Mouse (Mus musculus) hindbrain, embryonic 14.5 days (tissue): ENCODE measurements around the gene Gm45753. TPM values are rescaled to one million over a fixed set of nuclear protein-coding genes. Genes with fewer than 3 reads are reported as not detected.
A peak's percentile ranks its signal among the peaks of the same experiment; 100 is the strongest.

ENCODE experiments used
- ATAC-seq: fragments of 200-750 bp; cut with Nextera tagmentation; 2 replicates; pipeline ENCODE4 v1.8.0; 2017; ENCODE audit warnings: moderate number of reproducible peaks, mild to moderate bottlenecking, moderate TSS enrichment, moderate library complexity; ENCODE audit not compliant: low FRiP score
- DNase-seq: peaks from one replicate; pipeline ENCODE4 v3.0.0-alpha.2; 2015; ENCODE audit warnings: low spot score
- H3K27ac ChIP-seq: fragments of 300-500 bp; sonication (generic); 2 replicates; pipeline ENCODE4 v1.5.1; 2014; ENCODE audit warnings: mild to moderate bottlenecking, moderate library complexity
- H3K27me3 ChIP-seq: fragments of 300-500 bp; sonication (generic); 2 replicates; pipeline ENCODE4 v1.6.1; 2014; ENCODE audit warnings: mild to moderate bottlenecking, low read length, mixed read lengths; ENCODE audit not compliant: control insufficient read depth, insufficient read depth
- H3K36me3 ChIP-seq: fragments of 300-500 bp; sonication (generic); replicated peaks from 2 replicates; pipeline ENCODE4 v1.6.1; 2014; ENCODE audit not compliant: control insufficient read depth, insufficient read depth
- H3K4me1 ChIP-seq: fragments of 300-500 bp; sonication (generic); replicated peaks from 2 replicates; pipeline ENCODE4 v1.6.1; 2014; ENCODE audit warnings: antibody characterized with exemption, low read length, mixed read lengths; ENCODE audit not compliant: control insufficient read depth, insufficient read depth
- H3K4me2 ChIP-seq: fragments of 300-500 bp; sonication (generic); replicated peaks from 2 replicates; pipeline ENCODE4 v1.6.1; 2014; ENCODE audit warnings: mild to moderate bottlenecking, moderate library complexity
- H3K4me3 ChIP-seq: fragments of 300-500 bp; sonication (generic); replicated peaks from 2 replicates; pipeline ENCODE4 v1.5.1; 2014; ENCODE audit warnings: mild to moderate bottlenecking, low read length
- H3K9ac ChIP-seq: fragments of 300-500 bp; sonication (generic); 2 replicates; pipeline ENCODE4 v1.6.1; 2014
- H3K9me3 ChIP-seq: fragments of 300-500 bp; sonication (generic); 2 replicates; pipeline ENCODE4 v1.6.1; 2016; ENCODE audit warnings: low read length; ENCODE audit not compliant: control insufficient read depth
- WGBS: fragments of 180-500 bp; shearing (Covaris S2); extraction: QIAGEN DNeasy Blood & Tissue Kit; methylation state at CpG from one replicate; pipeline ENCODE4 v1.1.7; 2014; 5-methylcytosine and 5-hydroxymethylcytosine counted together
- polyA plus RNA-seq: library from polyadenylated mRNA; unstranded; fragments of >200 nt; fragmentation: Nextera tagmentation; extraction: Ambion mirVana; gene quantifications from 2 replicates; pipeline ENCODE4 v1.2.1, GENCODE M21; 2014

Gene Gm45753
- polyA plus RNA-seq: not detected in 2 replicates

DNA sequence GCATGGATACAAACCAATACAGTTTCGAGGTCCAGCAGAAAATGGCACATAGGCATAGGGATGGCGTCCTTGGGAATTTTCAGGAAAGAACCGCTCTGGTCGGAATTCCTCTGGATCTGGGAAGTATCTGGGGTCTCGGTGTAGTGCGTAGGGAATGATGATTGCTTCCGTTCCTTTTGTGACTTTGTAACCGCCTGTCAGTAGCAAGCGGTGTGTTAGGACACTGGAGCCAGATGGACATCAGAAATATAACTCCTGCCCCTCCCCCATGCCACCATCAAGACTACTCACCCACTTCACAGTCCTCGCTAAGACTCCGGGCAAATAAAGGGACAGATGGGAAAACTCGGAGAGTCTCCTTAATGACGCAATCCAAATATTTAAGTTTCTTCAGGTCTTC lies at the start of gene Gm45753:
Gene Gm45753, minus strand, starts transcription at position 101 of the 400 bp plus-strand sequence.
- no peak for ATAC-seq
- no peak within 1 kb of the TSS for H3K27ac ChIP-seq
- WGBS: 96% methylated on average over 13 of the region's 13 CpGs
- no peak within 1 kb of the TSS for H3K4me2 ChIP-seq
- no peaks in the 10 kb centered on the region for H3K36me3 ChIP-seq
- H3K9me3 ChIP-seq: no peaks in the 10 kb centered on the region
- no peaks in the 10 kb centered on the region for H3K27me3 ChIP-seq
- no peaks in the 10 kb centered on the region for H3K4me1 ChIP-seq
- H3K4me3 ChIP-seq: no peak within 1 kb of the TSS
- H3K9ac ChIP-seq: no peak within 1 kb of the TSS
- DNase-seq: no peak

DNA sequence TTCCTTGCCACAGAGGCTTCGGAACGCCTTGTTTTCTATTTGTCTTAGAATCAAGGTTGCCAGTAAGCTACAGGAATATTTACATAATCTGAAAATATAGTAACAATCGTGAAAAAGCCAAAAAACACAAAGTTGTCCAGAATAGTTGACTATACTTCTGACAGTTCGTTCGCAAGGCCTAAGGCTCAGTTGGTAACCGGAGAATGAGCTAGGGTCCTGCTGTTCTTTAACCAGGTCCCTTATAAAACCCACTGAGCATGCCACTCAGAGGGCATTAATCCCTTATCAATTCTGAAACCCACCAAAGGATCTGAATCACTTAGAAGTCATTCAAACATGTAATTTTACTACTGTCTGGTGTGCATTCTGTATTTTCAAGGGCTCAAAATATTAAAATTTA lies 47.5 kb upstream of the Gm45753 start:
- WGBS: 80% methylated on average over 6 of the region's 6 CpGs
- Histone ChIP-seq H3K27me3 (no peaks in the 10 kb centered on the region), H3K27ac (no peak overlapping the region), H3K4me2 (no peak overlapping the region), H3K9ac (no peak overlapping the region), H3K9me3 (no peaks in the 10 kb centered on the region), H3K4me1 (0 out of 2 replicates have a peak, but pooled peaks cover 6% of the 10 kb centered on the region), H3K36me3 (0 out of 2 replicates have a peak, but pooled peaks cover 2% of the 10 kb centered on the region), H3K4me3 (no peak overlapping the region)
- no peak for DNase-seq
- no peak for ATAC-seq

DNA sequence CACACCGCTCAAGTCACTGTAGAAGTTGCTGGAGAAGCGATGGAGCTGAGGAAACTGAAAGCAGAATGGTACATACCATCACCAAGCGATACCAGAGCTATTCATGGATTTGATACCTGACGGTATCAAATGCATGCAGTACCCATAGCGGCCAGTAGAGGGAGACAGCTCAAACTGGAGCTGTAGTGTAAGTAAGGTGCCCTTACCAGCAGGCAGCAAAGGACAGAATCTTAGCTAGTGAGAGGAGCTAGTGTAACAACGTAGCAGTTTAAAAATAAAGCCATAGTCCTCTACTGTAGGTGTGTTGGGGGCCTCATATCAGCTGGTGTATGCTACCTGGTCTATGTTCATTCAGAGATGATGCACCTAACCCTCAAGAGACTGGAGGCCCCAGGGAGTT lies 36.8 kb upstream of the Gm45753 start:
- 14% methylated on average over 6 of the region's 6 CpGs for WGBS
- no peak; the same call in 1 of the 2 replicates for ATAC-seq

GRCm38 (mm10) chr8:45344298-45344697 lies 36.0 kb upstream of the Gm45753 start:
- no peaks in the 10 kb centered on the region for H3K4me1 ChIP-seq
- H3K9ac ChIP-seq: no peak overlapping the region
- no peak for ATAC-seq
- H3K4me3 ChIP-seq: no peak overlapping the region
- no peak overlapping the region for H3K27ac ChIP-seq
- WGBS: 93% methylated on average over 8 of the region's 8 CpGs
- H3K36me3 ChIP-seq: no peaks in the 10 kb centered on the region; the same call in 1 of the 2 replicates
- DNase-seq: no peak
- no peaks in the 10 kb centered on the region for H3K27me3 ChIP-seq
- no peak overlapping the region for H3K4me2 ChIP-seq
- H3K9me3 ChIP-seq: no peaks in the 10 kb centered on the region

More for the DNA sequence above, 36.8 kb upstream of the Gm45753 start:
- H3K36me3 ChIP-seq: no peaks in the 10 kb centered on the region; the same call in none of the 2 replicates
- no peak overlapping the region for H3K9ac ChIP-seq
- H3K27ac ChIP-seq: no peak overlapping the region
- H3K4me3 ChIP-seq: no peak overlapping the region
- H3K4me1 ChIP-seq: no peaks in the 10 kb centered on the region
- H3K27me3 ChIP-seq: no peaks in the 10 kb centered on the region
- no peak overlapping the region for H3K4me2 ChIP-seq
- peak; percentile 84 for DNase-seq
- no peaks in the 10 kb centered on the region for H3K9me3 ChIP-seq

DNA sequence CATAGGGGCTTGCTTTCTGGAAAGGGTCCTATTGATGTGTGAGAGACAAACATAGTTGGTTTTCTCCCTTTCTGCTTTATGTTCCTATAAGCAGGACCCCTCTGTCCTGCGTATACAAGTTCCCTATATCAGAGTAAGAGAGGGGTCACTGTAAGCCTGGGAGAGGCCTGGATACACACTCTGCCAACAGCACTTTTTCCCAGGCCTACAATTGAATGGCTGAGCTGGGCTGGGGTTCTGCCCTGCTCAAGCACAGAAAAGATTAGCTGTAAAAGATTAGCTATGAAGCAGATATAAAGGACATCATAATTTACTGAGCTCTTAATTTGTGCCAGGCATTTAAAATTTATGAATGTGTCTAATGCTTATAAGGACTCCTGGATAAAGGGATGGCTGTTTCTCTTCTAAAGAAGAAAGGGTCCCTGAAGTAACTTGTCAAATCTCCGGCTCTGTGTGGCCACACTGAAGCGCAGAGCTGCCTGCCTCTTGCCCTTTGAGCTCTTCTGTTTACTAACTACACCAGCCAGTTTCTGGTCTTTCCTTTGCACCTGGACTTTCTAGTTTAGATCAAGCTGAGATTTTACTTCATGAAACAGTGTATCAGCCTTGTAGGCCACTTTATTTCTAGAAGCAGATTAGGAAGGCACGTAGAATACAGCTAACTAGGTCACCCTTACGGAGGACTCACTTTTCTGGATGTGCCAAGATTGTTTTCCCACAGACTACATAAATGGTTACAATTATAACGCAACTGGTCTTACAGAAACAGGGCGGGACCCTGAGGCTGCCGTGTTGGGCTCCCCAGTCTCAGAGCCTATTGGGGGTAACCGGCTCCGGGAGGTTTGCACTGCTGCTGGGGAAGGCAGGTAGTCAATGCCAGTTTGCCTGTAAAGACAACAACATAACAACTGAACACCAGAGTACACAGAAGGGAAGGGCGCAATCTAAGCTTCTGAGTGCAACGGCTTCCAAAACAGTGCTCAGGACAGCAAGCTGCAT lies 33.7 kb upstream of the Gm45753 start:
- no peak for ATAC-seq
- Histone ChIP-seq H3K4me3 (no peak overlapping the region), H3K9ac (no peak overlapping the region), H3K4me1 (no peaks in the 10 kb centered on the region), H3K36me3 (no peaks in the 10 kb centered on the region), H3K27ac (no peak overlapping the region), H3K4me2 (no peak overlapping the region), H3K9me3 (no peaks in the 10 kb centered on the region), H3K27me3 (no peaks in the 10 kb centered on the region)
- DNase-seq: no peak
- 91% methylated on average over 12 of the region's 12 CpGs for WGBS

- Histone ChIP-seq H3K4me1 (peaks cover 5% of the 10 kb centered on the region; the same call in 1 of the 2 replicates), H3K9me3 (no peaks in the 10 kb centered on the region), H3K36me3 (no peaks in the 10 kb centered on the region), H3K27me3 (peaks cover 9% of the 10 kb centered on the region), H3K4me3 (peak overlapping the region; percentile 55), H3K9ac (peak overlapping the region; percentile 60), H3K27ac (no peak overlapping the region), H3K4me2 (peak overlapping the region; percentile 99)
- ATAC-seq (peak; percentile 32; the same call in 1 of the 2 replicates), DNase-seq (no peak)
- WGBS: 3% methylated on average over 8 of the region's 8 CpGs
Measured at GRCm38 (mm10) chr8:45333493-45333892, 25.2 kb upstream of the Gm45753 start.

DNA sequence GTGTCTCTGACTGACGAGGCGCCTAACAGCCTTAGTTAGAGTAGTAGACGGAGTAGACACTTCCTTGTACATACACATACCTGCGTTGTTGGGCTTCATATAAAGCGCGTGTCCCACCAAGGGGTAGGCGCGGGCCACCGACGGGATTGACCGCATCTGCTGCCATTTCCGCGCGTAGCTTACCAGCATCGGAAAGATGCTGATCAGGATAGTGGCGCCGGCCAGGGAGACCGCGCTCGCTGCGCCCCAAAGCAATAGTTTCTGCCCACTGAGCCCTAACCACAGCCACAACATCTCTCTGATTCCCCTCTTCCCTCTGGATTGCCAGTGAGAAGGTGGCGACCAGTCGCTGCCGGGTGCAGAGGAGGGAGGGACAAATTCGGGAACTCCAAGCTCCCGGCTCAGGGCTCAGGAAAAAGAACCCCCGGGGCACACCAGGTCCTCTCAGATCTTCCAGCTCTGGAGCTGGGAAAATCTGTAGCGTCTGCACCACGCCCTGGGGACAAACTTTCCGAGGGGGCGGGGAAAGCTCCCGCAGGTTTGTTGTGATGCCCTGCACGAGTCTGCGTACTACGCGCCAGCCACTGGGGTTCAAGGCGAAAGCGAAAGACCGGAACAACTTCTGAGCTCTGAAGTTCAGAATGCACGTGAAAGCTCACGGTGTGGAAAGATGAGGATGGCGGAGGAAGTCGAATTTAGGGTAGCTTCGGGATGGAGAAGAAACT lies 24.6 kb upstream of the Gm45753 start, which contains the start of gene Cyp4v3:
Gene Cyp4v3, minus strand, starts transcription at position 532 of the 725 bp plus-strand sequence.
- WGBS: under 1% methylated on average over 44 of the region's 44 CpGs
- Histone ChIP-seq H3K4me1 (peaks cover 5% of the 10 kb centered on the region; the same call in 1 of the 2 replicates), H3K9ac (peak within 1 kb of the TSS; percentile 60), H3K27me3 (peaks cover 9% of the 10 kb centered on the region), H3K9me3 (no peaks in the 10 kb centered on the region), H3K4me3 (peak within 1 kb of the TSS; percentile 55), H3K36me3 (no peaks in the 10 kb centered on the region), H3K27ac (no peak within 1 kb of the TSS), H3K4me2 (peak within 1 kb of the TSS; percentile 99)
- ATAC-seq (peak; percentile 71; the same call in 1 of the 2 replicates), DNase-seq (peak; percentile 50)

- Histone ChIP-seq H3K4me2 (no peak overlapping the region), H3K27me3 (peaks cover 9% of the 10 kb centered on the region), H3K9ac (no peak overlapping the region), H3K27ac (no peak overlapping the region), H3K36me3 (no peaks in the 10 kb centered on the region), H3K4me3 (no peak overlapping the region), H3K4me1 (peaks cover 5% of the 10 kb centered on the region; the same call in 1 of the 2 replicates), H3K9me3 (no peaks in the 10 kb centered on the region)
- WGBS: 80% methylated on average over 3 of the region's 3 CpGs
- ATAC-seq (no peak), DNase-seq (no peak)
Measured at GRCm38 (mm10) chr8:45330856-45331255, 22.6 kb upstream of the Gm45753 start.
